Mouse (Mus musculus) spleen, adult 2 months (tissue): Measurements from ENCODE around the gene 1810024B03Rik.

Experiments
- CTCF ChIP-seq: fragments of 200-500 bp; IDR thresholded peaks from 2 replicates; pipeline ENCODE4 v1.5.1; 2011; ENCODE audit warnings: mild to moderate bottlenecking, inconsistent platforms; ENCODE audit not compliant: insufficient read depth, insufficient read length, insufficient replicate concordance; ENCODE audit errors: extremely low read depth
- POLR2A ChIP-seq: fragments of 200-500 bp; IDR thresholded peaks from 2 replicates; pipeline ENCODE4 v1.6.1; 2011; ENCODE audit warnings: low read depth, low read length, inconsistent platforms

- TF ChIP-seq CTCF: no peak
- no peak; the same call in 1 of the 2 replicates for TF ChIP-seq POLR2A
Observed at GRCm38 (mm10) chr2:127143158-127144063, 64.7 kb downstream of the 1810024B03Rik start, which contains the start of gene Itpripl1.
